Mouse (Mus musculus): ENCODE data around the gene Hist1h4a. TPM values are rescaled to one million over a fixed set of nuclear protein-coding genes. Genes with fewer than 3 reads are reported as not detected.
"Not testable (repeated sequence)": the region's sequence is repeated elsewhere in the genome, so short reads cannot be mapped to it uniquely, and the experiment has no call there.

The Hist1h4a gene
- total and polyA plus RNA-seq, 2 experiments from 2014 or later, result 0.53 to 958 TPM

DNA sequence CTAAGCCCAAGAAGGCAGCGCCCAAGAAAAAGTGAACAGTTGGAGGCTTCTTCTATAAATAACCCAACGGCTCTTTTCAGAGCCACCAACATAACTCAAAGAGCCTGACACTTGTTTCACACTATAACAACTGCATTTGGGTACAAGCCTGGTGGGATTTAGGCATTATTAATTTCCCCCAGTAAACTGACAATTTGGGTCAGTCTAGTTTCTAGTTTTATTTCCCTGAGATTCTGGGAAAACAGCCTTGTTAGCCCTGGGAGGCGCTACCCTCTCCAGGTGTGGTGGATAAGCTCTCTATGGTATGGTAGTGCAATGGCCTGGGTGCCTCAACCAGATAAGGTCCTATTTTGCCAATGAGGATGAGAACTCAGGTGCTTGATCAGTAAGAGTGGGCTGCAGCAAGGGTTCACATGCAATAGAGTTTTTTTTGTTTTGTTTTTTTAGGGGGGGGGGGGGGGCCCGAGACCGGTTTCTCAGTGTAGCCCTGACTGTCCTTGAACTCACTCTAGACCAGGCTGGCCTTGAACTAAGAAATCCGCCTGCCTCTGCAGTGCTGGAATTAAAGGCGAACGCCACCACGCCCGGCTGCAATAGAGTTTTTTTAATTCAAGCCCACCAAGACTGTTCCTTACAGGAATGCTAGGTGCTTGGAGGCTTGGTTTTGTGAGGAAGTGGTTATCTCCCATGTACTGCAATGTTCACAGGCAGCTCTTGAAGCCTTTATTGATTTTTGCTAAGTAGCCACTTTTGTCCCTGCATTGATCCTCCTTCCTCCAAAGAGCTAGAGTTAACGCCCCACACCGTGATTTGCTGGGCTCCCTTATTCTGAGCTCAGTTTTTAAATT, 3.5 kb upstream of the Hist1h4a start:
- Histone ChIP-seq H3K9me3 (ENCODE audit: low read length) (no peaks in the 10 kb centered on the region), H3K27ac (peak overlapping the region; percentile 89; the same call in 1 of the 2 replicates), H3K4me2 (ENCODE audit: low read depth, low read length) (peak overlapping the region; percentile 84), H3K4me1 (ENCODE audit: insufficient read depth, low read length) (peaks cover 6% of the 10 kb centered on the region), H3K27me3 (ENCODE audit: insufficient read depth, low read length) (no peaks in the 10 kb centered on the region), H3K4me3 (ENCODE audit: low read length) (peak overlapping the region; percentile 55), H3K36me3 (ENCODE audit: insufficient read depth, low read length) (no peaks in the 10 kb centered on the region), H3K9ac (replicated peaks; ENCODE audit: low read length) (peak overlapping the region; percentile 65)
- DNase-seq (ENCODE audit: low spot score) (no peak), ATAC-seq (no peak)
- TF ChIP-seq CTCF (IDR thresholded peaks at IDR 0.05; ENCODE audit: low read depth), result no peak
- WGBS, result 37% methylated on average over 12 of the region's 12 CpGs

DNA sequence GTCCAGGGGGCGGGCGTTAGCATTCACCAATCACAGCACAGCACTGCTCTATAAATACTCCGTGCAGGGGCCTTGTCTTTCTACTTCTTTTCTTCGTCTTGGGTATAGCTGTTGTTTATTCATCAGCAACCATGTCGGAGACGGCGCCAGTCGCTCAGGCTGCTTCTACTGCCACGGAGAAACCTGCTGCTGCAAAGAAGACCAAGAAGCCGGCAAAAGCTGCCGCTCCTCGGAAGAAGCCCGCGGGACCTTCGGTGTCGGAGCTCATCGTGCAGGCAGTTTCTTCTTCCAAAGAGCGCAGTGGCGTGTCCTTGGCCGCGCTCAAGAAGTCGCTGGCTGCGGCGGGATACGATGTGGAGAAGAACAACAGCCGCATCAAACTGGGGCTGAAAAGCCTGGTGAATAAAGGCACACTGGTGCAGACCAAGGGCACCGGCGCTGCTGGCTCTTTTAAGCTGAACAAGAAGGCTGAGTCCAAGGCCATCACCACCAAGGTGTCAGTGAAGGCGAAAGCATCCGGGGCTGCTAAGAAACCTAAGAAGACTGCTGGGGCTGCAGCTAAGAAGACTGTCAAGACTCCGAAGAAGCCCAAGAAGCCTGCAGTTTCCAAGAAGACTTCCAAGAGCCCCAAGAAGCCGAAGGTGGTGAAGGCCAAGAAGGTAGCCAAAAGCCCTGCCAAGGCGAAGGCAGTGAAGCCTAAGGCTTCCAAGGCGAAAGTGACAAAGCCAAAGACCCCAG, 2.7 kb upstream of the Hist1h4a start, which contains the start of gene Hist1h1a:
TSS of gene Hist1h1a (plus strand) at position 81 of the 738 bp plus-strand sequence.
- WGBS, result 3% methylated on average over 34 of the region's 34 CpGs
- Histone ChIP-seq H3K4me3 (ENCODE audit: low read length) (peak within 1 kb of the TSS; percentile 55), H3K4me2 (ENCODE audit: low read depth, low read length) (peak within 1 kb of the TSS; percentile 84), H3K4me1 (ENCODE audit: insufficient read depth, low read length) (peaks cover 6% of the 10 kb centered on the region), H3K27me3 (ENCODE audit: insufficient read depth, low read length) (no peaks in the 10 kb centered on the region), H3K36me3 (ENCODE audit: insufficient read depth, low read length) (no peaks in the 10 kb centered on the region), H3K9me3 (ENCODE audit: low read length) (no peaks in the 10 kb centered on the region), H3K9ac (replicated peaks; ENCODE audit: low read length) (peak within 1 kb of the TSS; percentile 65), H3K27ac (peak within 1 kb of the TSS; percentile 89)
- peak; percentile 78 for ATAC-seq
- peak; percentile 94 for DNase-seq (ENCODE audit: low spot score)
- TF ChIP-seq CTCF (IDR thresholded peaks at IDR 0.05; ENCODE audit: low read depth), result no peak

DNA sequence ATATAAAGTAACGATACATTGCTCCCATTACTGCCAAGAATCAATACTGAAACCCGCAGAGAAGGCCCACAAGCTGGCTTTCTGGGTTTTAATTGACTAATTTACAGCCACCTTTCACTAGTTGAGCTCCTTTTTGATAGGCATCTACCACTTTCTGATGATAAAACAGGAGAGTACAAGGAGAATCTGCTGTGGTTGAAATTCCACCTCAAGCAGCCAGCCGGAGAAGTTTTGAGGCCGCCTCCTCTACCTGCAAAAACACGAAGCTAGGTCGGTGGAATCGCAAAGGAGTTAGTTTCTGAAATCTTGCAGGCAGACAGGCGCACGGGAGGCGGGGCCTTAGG, 2.2 kb upstream of the Hist1h4a start:
- peak overlapping the region; percentile 65; the same call in 1 of the 2 replicates for H3K9ac ChIP-seq (replicated peaks; ENCODE audit: low read length)
- H3K27ac ChIP-seq, result peak overlapping the region; percentile 89
- H3K36me3 ChIP-seq (ENCODE audit: insufficient read depth, low read length), result no peaks in the 10 kb centered on the region
- H3K4me1 ChIP-seq (ENCODE audit: insufficient read depth, low read length), result peaks cover 6% of the 10 kb centered on the region
- no peaks in the 10 kb centered on the region for H3K27me3 ChIP-seq (ENCODE audit: insufficient read depth, low read length)
- no peak for ATAC-seq
- H3K4me3 ChIP-seq (ENCODE audit: low read length), result peak overlapping the region; percentile 55
- WGBS, result 2% methylated on average over 10 of the region's 10 CpGs
- peak overlapping the region; percentile 84 for H3K4me2 ChIP-seq (ENCODE audit: low read depth, low read length)
- DNase-seq (ENCODE audit: low spot score), result no peak
- no peak for TF ChIP-seq CTCF (IDR thresholded peaks at IDR 0.05; ENCODE audit: low read depth)
- no peaks in the 10 kb centered on the region for H3K9me3 ChIP-seq (ENCODE audit: low read length)

DNA sequence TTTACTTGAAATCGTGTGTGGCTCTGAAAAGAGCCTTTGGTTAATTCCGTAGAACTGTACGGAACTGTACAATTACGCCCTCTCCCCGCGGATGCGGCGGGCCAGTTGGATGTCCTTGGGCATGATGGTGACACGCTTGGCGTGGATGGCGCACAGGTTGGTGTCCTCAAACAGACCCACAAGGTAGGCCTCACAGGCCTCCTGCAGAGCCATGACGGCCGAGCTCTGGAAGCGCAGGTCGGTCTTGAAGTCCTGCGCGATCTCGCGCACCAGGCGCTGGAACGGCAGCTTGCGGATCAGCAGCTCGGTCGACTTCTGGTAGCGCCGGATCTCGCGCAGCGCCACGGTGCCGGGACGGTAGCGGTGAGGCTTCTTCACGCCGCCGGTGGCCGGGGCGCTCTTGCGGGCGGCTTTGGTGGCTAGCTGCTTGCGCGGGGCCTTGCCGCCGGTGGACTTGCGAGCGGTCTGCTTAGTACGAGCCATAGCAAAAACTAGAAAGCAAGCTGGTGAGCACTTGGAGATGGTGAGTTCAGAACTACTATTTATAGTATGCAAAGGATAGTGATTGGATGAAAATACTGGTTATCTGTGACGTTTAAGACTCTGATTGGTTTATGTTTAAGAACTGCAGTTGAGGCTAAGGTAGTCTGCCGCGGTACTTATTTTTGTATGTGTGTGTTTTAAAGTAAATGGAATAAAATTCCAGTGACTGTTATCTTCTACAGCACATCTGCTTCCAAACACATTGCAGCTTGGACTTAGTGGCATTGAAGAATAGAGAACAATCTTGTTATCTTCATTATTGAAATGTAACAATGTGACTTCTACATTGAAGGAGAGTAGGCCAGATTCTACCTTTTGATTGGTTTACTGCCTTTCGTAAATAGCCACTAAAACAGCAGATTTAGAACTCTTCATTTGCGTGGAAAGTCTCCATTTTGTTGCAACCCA, 1.1 kb upstream of the Hist1h4a start, which contains the start of gene Hist1h3a:
TSS of gene Hist1h3a (minus strand) at position 516 of the 951 bp plus-strand sequence.
- ATAC-seq (peak; percentile 78), DNase-seq (ENCODE audit: low spot score) (peak; percentile 89)
- WGBS, result under 1% methylated on average over 25 of the region's 52 CpGs
- H3K27me3 ChIP-seq (ENCODE audit: insufficient read depth, low read length); H3K36me3 ChIP-seq (ENCODE audit: insufficient read depth, low read length); H3K4me1 ChIP-seq (ENCODE audit: insufficient read depth, low read length); H3K9me3 ChIP-seq (ENCODE audit: low read length): not testable (repeated sequence)
- Histone ChIP-seq H3K27ac (peak within 1 kb of the TSS; percentile 89), H3K9ac (replicated peaks; ENCODE audit: low read length) (peak within 1 kb of the TSS; percentile 25), H3K4me3 (ENCODE audit: low read length) (peak within 1 kb of the TSS; percentile 55), H3K4me2 (ENCODE audit: low read depth, low read length) (peak within 1 kb of the TSS; percentile 84)

DNA sequence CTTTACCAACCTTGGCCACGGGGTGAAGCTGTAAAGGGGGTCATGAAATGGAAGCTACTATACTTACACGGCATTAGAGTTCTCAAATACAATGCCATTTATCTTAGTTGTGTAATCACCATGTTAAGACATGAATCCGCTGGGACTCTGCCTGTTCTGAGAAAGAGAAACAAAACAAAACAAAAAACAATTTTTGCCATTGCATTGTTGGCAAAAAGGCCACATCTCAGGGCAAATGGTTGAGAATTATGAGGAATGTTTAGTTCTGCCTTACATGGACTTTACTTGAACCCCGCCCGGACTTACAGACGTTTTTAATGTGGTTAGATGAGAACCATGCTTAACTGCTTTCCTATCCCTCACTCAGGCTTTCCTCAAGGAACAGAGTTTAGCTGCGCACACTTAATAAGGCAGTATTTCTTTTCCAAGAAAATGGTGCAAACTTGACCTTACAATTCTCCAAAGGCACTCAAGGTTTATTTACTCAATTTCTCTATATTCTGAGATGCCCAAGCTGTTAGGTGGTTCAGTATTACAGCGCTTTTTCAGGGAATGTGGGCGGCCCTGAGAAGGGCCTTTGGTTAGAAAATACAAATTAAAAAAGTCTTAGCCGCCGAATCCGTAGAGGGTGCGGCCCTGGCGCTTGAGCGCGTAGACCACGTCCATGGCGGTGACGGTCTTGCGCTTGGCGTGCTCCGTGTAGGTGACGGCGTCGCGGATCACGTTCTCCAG, 624 bp downstream of the Hist1h4a start:
- Histone ChIP-seq H3K27ac (peak overlapping the region; percentile 89), H3K27me3 (ENCODE audit: insufficient read depth, low read length) (no peaks in the 10 kb centered on the region), H3K36me3 (ENCODE audit: insufficient read depth, low read length) (no peaks in the 10 kb centered on the region), H3K4me1 (ENCODE audit: insufficient read depth, low read length) (peaks cover 6% of the 10 kb centered on the region), H3K4me2 (ENCODE audit: low read depth, low read length) (peak overlapping the region; percentile 84), H3K4me3 (ENCODE audit: low read length) (peak overlapping the region; percentile 41), H3K9me3 (ENCODE audit: low read length) (no peaks in the 10 kb centered on the region), H3K9ac (replicated peaks; ENCODE audit: low read length) (peak overlapping the region; percentile 25; the same call in 1 of the 2 replicates)
- DNase-seq (ENCODE audit: low spot score) (peak; percentile 58), ATAC-seq (peak; percentile 22)
- 1% methylated on average over 21 of the region's 27 CpGs for WGBS
- peak; percentile 51 for TF ChIP-seq CTCF (IDR thresholded peaks at IDR 0.05; ENCODE audit: low read depth)
